Mouse (Mus musculus): Measurements from ENCODE around the gene Epb41. TPM values are rescaled to one million over a fixed set of nuclear protein-coding genes. Genes with fewer than 3 reads are reported as not detected.

The Epb41 gene
- total RNA-seq, 1 experiment from 2014 or later, result 98.1 TPM

GRCm38 (mm10) chr4:131957161-131957560, 118.0 kb downstream of the Epb41 start:
- ATAC-seq (replicated peaks; ENCODE audit: insufficient number of reproducible peaks, low FRiP score, low TSS enrichment, poor library complexity, severe bottlenecking), result no peak

GRCm38 (mm10) chr4:131950657-131951056, 124.5 kb downstream of the Epb41 start:
- no peak for ATAC-seq (replicated peaks; ENCODE audit: insufficient number of reproducible peaks, low FRiP score, low TSS enrichment, poor library complexity, severe bottlenecking)

- ATAC-seq (replicated peaks; ENCODE audit: insufficient number of reproducible peaks, low FRiP score, low TSS enrichment, poor library complexity, severe bottlenecking), result no peak
Observed at GRCm38 (mm10) chr4:131949903-131950302, 125.2 kb downstream of the Epb41 start.

- no peak for ATAC-seq (replicated peaks; ENCODE audit: insufficient number of reproducible peaks, low FRiP score, low TSS enrichment, poor library complexity, severe bottlenecking)
Observed at GRCm38 (mm10) chr4:131947848-131948247, 127.3 kb downstream of the Epb41 start.

- ATAC-seq (replicated peaks; ENCODE audit: insufficient number of reproducible peaks, low FRiP score, low TSS enrichment, poor library complexity, severe bottlenecking), result no peak
Observed at GRCm38 (mm10) chr4:131940846-131941245, 134.3 kb downstream of the Epb41 start.

GRCm38 (mm10) chr4:131939459-131939858, 135.7 kb downstream of the Epb41 start:
- no peak for ATAC-seq (replicated peaks; ENCODE audit: insufficient number of reproducible peaks, low FRiP score, low TSS enrichment, poor library complexity, severe bottlenecking)

GRCm38 (mm10) chr4:131929146-131929545, 146.0 kb downstream of the Epb41 start:
- no peak for ATAC-seq (replicated peaks; ENCODE audit: insufficient number of reproducible peaks, low FRiP score, low TSS enrichment, poor library complexity, severe bottlenecking)

GRCm38 (mm10) chr4:131924096-131924810, 150.9 kb downstream of the Epb41 start:
- no peak for ATAC-seq (replicated peaks; ENCODE audit: insufficient number of reproducible peaks, low FRiP score, low TSS enrichment, poor library complexity, severe bottlenecking)

- no peak for ATAC-seq (replicated peaks; ENCODE audit: insufficient number of reproducible peaks, low FRiP score, low TSS enrichment, poor library complexity, severe bottlenecking)
Observed at GRCm38 (mm10) chr4:131922404-131922803, 152.7 kb downstream of the Epb41 start.

GRCm38 (mm10) chr4:131921461-131922346, 153.4 kb downstream of the Epb41 start, which contains the start of gene Tmem200b:
Gene Tmem200b, plus strand, starts transcription at chr4:131921771.
- ATAC-seq (replicated peaks; ENCODE audit: insufficient number of reproducible peaks, low FRiP score, low TSS enrichment, poor library complexity, severe bottlenecking), result no peak

- no peak for ATAC-seq (replicated peaks; ENCODE audit: insufficient number of reproducible peaks, low FRiP score, low TSS enrichment, poor library complexity, severe bottlenecking)
Observed at GRCm38 (mm10) chr4:131920595-131921351, 154.3 kb downstream of the Epb41 start.

- ATAC-seq (replicated peaks; ENCODE audit: insufficient number of reproducible peaks, low FRiP score, low TSS enrichment, poor library complexity, severe bottlenecking), result no peak
Observed at GRCm38 (mm10) chr4:131920141-131920594, 155.0 kb downstream of the Epb41 start.

GRCm38 (mm10) chr4:131919506-131920140, 155.5 kb downstream of the Epb41 start:
- ATAC-seq (replicated peaks; ENCODE audit: insufficient number of reproducible peaks, low FRiP score, low TSS enrichment, poor library complexity, severe bottlenecking), result no peak

GRCm38 (mm10) chr4:131918711-131919500, 156.2 kb downstream of the Epb41 start:
- no peak for ATAC-seq (replicated peaks; ENCODE audit: insufficient number of reproducible peaks, low FRiP score, low TSS enrichment, poor library complexity, severe bottlenecking)

- no peak for ATAC-seq (replicated peaks; ENCODE audit: insufficient number of reproducible peaks, low FRiP score, low TSS enrichment, poor library complexity, severe bottlenecking)
Observed at GRCm38 (mm10) chr4:131918026-131918533, 157.0 kb downstream of the Epb41 start.

- no peak for ATAC-seq (replicated peaks; ENCODE audit: insufficient number of reproducible peaks, low FRiP score, low TSS enrichment, poor library complexity, severe bottlenecking)
Observed at GRCm38 (mm10) chr4:131917010-131917555, 158.0 kb downstream of the Epb41 start.

GRCm38 (mm10) chr4:131916425-131916824, 158.7 kb downstream of the Epb41 start:
- ATAC-seq (replicated peaks; ENCODE audit: insufficient number of reproducible peaks, low FRiP score, low TSS enrichment, poor library complexity, severe bottlenecking), result peak; percentile 60
